Mouse (Mus musculus) thymus, adult 2 months (tissue): ENCODE data around the gene Gm10118. TPM values are rescaled to one million over a fixed set of nuclear protein-coding genes. Genes with fewer than 3 reads are reported as not detected.

ENCODE experiments used
- DNase-seq: peaks from one replicate; pipeline ENCODE4 v3.0.0; 2021
- H3K27ac ChIP-seq: fragments of 200-500 bp; 2 replicates; pipeline ENCODE4 v1.5.1; 2012; ENCODE audit warnings: low read length, control low read depth; ENCODE audit not compliant: control insufficient read depth, insufficient read depth
- H3K27me3 ChIP-seq: fragments of 200-500 bp; 2 replicates; pipeline ENCODE4 v1.6.1; 2012; ENCODE audit warnings: mild to moderate bottlenecking, low read length, moderate library complexity, mixed read lengths; ENCODE audit not compliant: control insufficient read depth, insufficient read depth
- H3K36me3 ChIP-seq: fragments of 200-500 bp; 2 replicates; pipeline ENCODE4 v1.6.1; 2012; ENCODE audit warnings: mild to moderate bottlenecking, low read length, moderate library complexity; ENCODE audit not compliant: control insufficient read depth, insufficient read depth
- H3K4me1 ChIP-seq: fragments of 200-500 bp; replicated peaks from 2 replicates; pipeline ENCODE4 v1.6.1; 2012; ENCODE audit warnings: low read length; ENCODE audit not compliant: control insufficient read depth, insufficient read depth
- H3K4me3 ChIP-seq: fragments of 200-500 bp; 2 replicates; pipeline ENCODE4 v1.5.1; 2012; ENCODE audit warnings: mild to moderate bottlenecking, low read length, control low read depth, moderate library complexity; ENCODE audit not compliant: control insufficient read depth, insufficient read depth
- CTCF ChIP-seq: fragments of 200-500 bp; IDR thresholded peaks from 2 replicates; pipeline ENCODE4 v1.5.1; 2012; ENCODE audit warnings: mild to moderate bottlenecking, control low read depth, low read length, moderate library complexity, borderline replicate concordance; ENCODE audit not compliant: control insufficient read depth, poor library complexity, insufficient read depth; ENCODE audit errors: extremely low read depth
- POLR2A ChIP-seq: fragments of 200-500 bp; IDR thresholded peaks from 2 replicates; pipeline ENCODE4 v1.6.1; 2012; ENCODE audit warnings: mild to moderate bottlenecking, low read length, control low read depth, moderate library complexity; ENCODE audit not compliant: control insufficient read depth, poor library complexity, insufficient read depth; ENCODE audit errors: extremely low read depth
- WGBS: fragments of 180-500 bp; shearing (Covaris S2); methylation state at CpG from one replicate; pipeline ENCODE4 v1.1.7; 2018; 5-methylcytosine and 5-hydroxymethylcytosine counted together
- polyA plus RNA-seq: library from polyadenylated mRNA; depleted of rRNA; stranded (reverse); fragments of >200 nt; gene quantifications from 2 replicates; pipeline ENCODE4 v1.2.3, GENCODE M21; 2012; rRNA removed

Gm10118 gene
- polyA plus RNA-seq, 1 experiment, result not detected

DNA sequence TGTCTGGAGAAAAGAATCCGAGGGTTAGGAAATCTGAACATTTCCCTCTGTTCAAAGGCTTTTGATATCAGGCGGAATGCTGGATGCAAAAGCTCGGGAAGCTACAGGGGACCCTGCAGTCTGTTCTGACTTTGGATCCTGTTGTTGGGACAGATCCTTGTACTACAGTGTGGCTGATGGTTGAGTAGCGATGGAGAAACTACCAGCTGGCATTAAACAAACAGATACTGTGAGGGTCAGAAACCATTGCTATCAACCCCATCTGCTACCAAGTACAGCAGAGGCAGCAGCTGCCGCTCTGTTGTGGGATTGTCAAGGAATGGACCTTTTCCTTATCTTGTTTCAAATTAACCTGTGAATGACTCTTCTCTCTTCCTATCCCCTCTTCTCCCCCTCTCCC is 6.7 kb upstream of the Gm10118 start:
- H3K36me3 ChIP-seq, result no peaks in the 10 kb centered on the region
- H3K27ac ChIP-seq, result no peak overlapping the region
- H3K4me3 ChIP-seq, result no peak overlapping the region
- 89% methylated on average over 5 of the region's 5 CpGs for WGBS
- DNase-seq, result no peak
- H3K4me1 ChIP-seq, result no peaks in the 10 kb centered on the region
- H3K27me3 ChIP-seq, result no peaks in the 10 kb centered on the region
- TF ChIP-seq CTCF, result no peak
- no peak for TF ChIP-seq POLR2A

DNA sequence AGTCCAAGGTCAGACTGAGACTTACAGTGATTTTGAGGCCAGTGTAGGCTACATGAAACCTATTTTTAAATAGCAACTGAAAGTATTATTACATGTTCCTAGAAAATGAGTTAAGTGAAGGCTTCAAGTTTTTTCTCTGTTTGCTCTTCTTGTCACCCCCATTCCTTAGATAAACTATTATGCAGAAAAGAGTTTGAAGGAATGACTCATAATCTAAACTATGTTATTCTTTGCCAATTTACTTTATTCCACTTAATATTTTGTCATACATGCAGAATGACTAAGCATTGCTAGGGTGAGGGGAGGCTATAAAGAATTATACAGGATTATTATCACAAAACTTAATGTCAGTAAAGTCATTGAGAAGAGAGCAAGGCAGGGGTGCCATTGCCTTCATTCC is 18.4 kb downstream of the Gm10118 start:
- Histone ChIP-seq H3K4me1 (no peaks in the 10 kb centered on the region), H3K4me3 (no peak overlapping the region), H3K27ac (no peak overlapping the region), H3K27me3 (no peaks in the 10 kb centered on the region), H3K36me3 (no peaks in the 10 kb centered on the region)
- DNase-seq, result no peak
- no peak for TF ChIP-seq CTCF
- no peak for TF ChIP-seq POLR2A

- no peak overlapping the region for H3K4me3 ChIP-seq
- no peak for TF ChIP-seq POLR2A
- no peak for TF ChIP-seq CTCF
- no peaks in the 10 kb centered on the region for H3K4me1 ChIP-seq
- H3K36me3 ChIP-seq, result no peaks in the 10 kb centered on the region
- no peak overlapping the region for H3K27ac ChIP-seq
- DNase-seq, result no peak
- H3K27me3 ChIP-seq, result no peaks in the 10 kb centered on the region
These were observed 27.3 kb downstream of the Gm10118 start for GRCm38 (mm10) chr10:63899891-63900290.

DNA sequence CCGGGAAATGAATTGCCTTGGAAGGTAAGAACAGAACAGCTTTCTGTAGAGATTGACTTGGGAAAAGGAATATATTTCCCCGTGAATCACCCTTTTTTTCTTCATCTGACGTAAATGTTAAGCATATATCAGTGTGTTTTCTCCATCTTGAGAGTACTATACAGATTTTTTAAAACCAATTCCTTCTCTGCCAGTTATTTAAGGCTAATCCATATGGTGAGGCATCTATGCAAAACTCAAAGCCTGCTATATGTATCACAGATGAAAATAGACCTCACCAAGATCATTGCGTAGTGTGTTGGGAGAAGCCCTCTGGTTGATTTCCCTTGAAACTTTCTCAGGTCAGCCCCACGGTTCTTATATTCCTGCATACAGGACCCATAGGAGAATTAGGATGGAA is 32.6 kb downstream of the Gm10118 start:
- 93% methylated on average over 5 of the region's 5 CpGs for WGBS
- TF ChIP-seq POLR2A (no peak), CTCF (no peak)

GRCm38 (mm10) chr10:63886449-63887088 is 40.7 kb downstream of the Gm10118 start:
- Histone ChIP-seq H3K27ac (no peak overlapping the region), H3K4me3 (no peak overlapping the region), H3K4me1 (no peaks in the 10 kb centered on the region), H3K27me3 (no peaks in the 10 kb centered on the region), H3K36me3 (no peaks in the 10 kb centered on the region)
- no peak for DNase-seq
- 86% methylated on average over 23 of the region's 23 CpGs for WGBS
- TF ChIP-seq CTCF, result no peak
- TF ChIP-seq POLR2A, result no peak

More for the DNA sequence above, 32.6 kb downstream of the Gm10118 start:
- no peak overlapping the region for H3K27ac ChIP-seq
- H3K4me1 ChIP-seq, result no peaks in the 10 kb centered on the region
- no peaks in the 10 kb centered on the region for H3K27me3 ChIP-seq
- no peak overlapping the region for H3K4me3 ChIP-seq
- no peaks in the 10 kb centered on the region for H3K36me3 ChIP-seq
- no peak for DNase-seq

DNA sequence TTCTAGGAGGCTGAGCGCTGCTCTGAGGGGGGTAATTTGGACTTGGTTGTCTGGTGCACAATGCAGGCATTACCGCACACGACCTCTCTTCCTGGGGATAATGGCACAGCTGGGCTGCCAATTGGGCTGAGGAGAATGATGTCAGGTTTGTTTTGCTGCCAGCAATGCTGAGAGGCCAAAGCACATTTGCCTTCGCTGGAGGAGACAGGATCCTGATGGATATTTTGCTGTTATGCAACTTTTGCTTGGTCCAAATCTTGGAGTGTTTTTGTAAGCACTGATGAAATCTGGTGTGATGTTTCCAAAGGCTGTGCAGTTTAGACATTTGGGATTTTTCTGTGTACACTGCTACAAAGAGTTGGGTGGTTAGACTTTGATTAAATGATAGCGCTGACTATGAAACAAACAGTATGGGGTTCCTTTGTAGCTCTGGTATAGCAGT is 46.8 kb downstream of the Gm10118 start:
- Histone ChIP-seq H3K4me1 (no peaks in the 10 kb centered on the region), H3K27me3 (no peaks in the 10 kb centered on the region), H3K36me3 (no peaks in the 10 kb centered on the region), H3K27ac (no peak overlapping the region), H3K4me3 (no peak overlapping the region)
- no peak for DNase-seq
- WGBS, result 92% methylated on average over 5 of the region's 5 CpGs
- TF ChIP-seq POLR2A (no peak), CTCF (no peak)

Other genes starting within 250 kb of the Gm10118 start
- not detected in 2 replicates for gene Lrrtm3, start 162.8 kb upstream of the Gm10118 start, polyA plus RNA-seq